Mouse (Mus musculus): ENCODE data around the gene Gm6502. TPM values are rescaled to one million over a fixed set of nuclear protein-coding genes. Genes with fewer than 3 reads are reported as not detected.
"Not testable (repeated sequence)": the region's sequence is repeated elsewhere in the genome, so short reads cannot be mapped to it uniquely, and the experiment has no call there.

Gene Gm6502
- not detected in 2 replicates for polyA plus RNA-seq (2014; fragmentation: Nextera tagmentation; extraction: Ambion mirVana)

- not testable (repeated sequence) for ATAC-seq (ENCODE audit: low FRiP score, low TSS enrichment); H3K27ac ChIP-seq (replicated peaks; ENCODE audit: low read depth, low read length); H3K9me3 ChIP-seq (ENCODE audit: control insufficient read depth, low read length); H3K36me3 ChIP-seq (ENCODE audit: control insufficient read depth, insufficient read depth, low read length); H3K27me3 ChIP-seq (ENCODE audit: control insufficient read depth, insufficient read depth, low read length); H3K4me3 ChIP-seq (replicated peaks; ENCODE audit: low read depth, low read length); H3K4me1 ChIP-seq (ENCODE audit: control insufficient read depth, insufficient read depth, low read length); DNase-seq; H3K9ac ChIP-seq (replicated peaks; ENCODE audit: low read length); H3K4me2 ChIP-seq (ENCODE audit: low read length)
- WGBS: no CpG with 5 or more reads among the region's 2 CpGs
Observed at GRCm38 (mm10) chr5:94314135-94314534, at the start of gene Gm6502. Gene Gm6502, plus strand, starts transcription at chr5:94314435.

GRCm38 (mm10) chr5:94306696-94307095, 7.5 kb upstream of the Gm6502 start, which contains the start of gene A430089I19Rik:
Gene A430089I19Rik, minus strand, starts transcription at chr5:94306796.
- not testable (repeated sequence) for H3K36me3 ChIP-seq (ENCODE audit: control insufficient read depth, insufficient read depth, low read length); H3K9me3 ChIP-seq (ENCODE audit: control insufficient read depth, low read length); H3K9ac ChIP-seq (replicated peaks; ENCODE audit: low read length); H3K27ac ChIP-seq (replicated peaks; ENCODE audit: low read depth, low read length); H3K4me1 ChIP-seq (ENCODE audit: control insufficient read depth, insufficient read depth, low read length); H3K4me2 ChIP-seq (ENCODE audit: low read length); ATAC-seq (ENCODE audit: low FRiP score, low TSS enrichment); H3K27me3 ChIP-seq (ENCODE audit: control insufficient read depth, insufficient read depth, low read length); DNase-seq; H3K4me3 ChIP-seq (replicated peaks; ENCODE audit: low read depth, low read length)
- WGBS: 86% methylated on average over 1 of the region's 1 CpGs

DNA sequence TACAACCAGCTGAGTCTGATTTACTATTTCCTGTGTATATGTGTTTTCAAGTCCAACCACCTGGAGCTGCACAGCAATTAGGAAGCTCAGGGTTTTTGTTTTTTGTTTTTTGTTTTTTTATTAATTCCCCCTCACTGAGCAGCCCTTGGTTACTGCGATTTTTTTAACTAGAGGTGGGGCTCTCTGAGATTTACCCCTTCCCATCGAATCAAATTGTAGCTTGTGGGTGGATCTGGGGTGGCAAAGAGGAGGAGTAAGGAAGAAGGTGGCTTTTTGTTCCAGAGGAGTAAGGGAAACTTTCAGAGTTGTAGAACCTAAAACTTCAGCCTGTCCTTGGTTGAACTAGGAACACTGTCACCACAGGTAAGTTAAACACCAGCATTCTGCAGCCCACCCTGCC, 25.2 kb downstream of the Gm6502 start, which contains the start of gene AA792892:
TSS of gene AA792892 (plus strand) at position 301 of the 400 bp plus-strand sequence.
- H3K4me3 ChIP-seq (replicated peaks; ENCODE audit: low read depth, low read length); H3K36me3 ChIP-seq (ENCODE audit: control insufficient read depth, insufficient read depth, low read length); DNase-seq; H3K4me2 ChIP-seq (ENCODE audit: low read length); H3K4me1 ChIP-seq (ENCODE audit: control insufficient read depth, insufficient read depth, low read length); H3K9me3 ChIP-seq (ENCODE audit: control insufficient read depth, low read length); H3K9ac ChIP-seq (replicated peaks; ENCODE audit: low read length); H3K27me3 ChIP-seq (ENCODE audit: control insufficient read depth, insufficient read depth, low read length); H3K27ac ChIP-seq (replicated peaks; ENCODE audit: low read depth, low read length); ATAC-seq (ENCODE audit: low FRiP score, low TSS enrichment): not testable (repeated sequence)
- WGBS: no CpG with 5 or more reads among the region's 2 CpGs

Other genes starting within 250 kb of the Gm6502 start
- not detected in 2 replicates for gene BC061212, start 243.9 kb upstream of the Gm6502 start, polyA plus RNA-seq (2014; fragmentation: Nextera tagmentation; extraction: Ambion mirVana)
- gene Gm6351, start 238.1 kb upstream of the Gm6502 start, polyA plus RNA-seq (2014; fragmentation: Nextera tagmentation; extraction: Ambion mirVana): not detected in 2 replicates
- gene Gm3106, start 96.4 kb upstream of the Gm6502 start, polyA plus RNA-seq (2014; fragmentation: Nextera tagmentation; extraction: Ambion mirVana): not detected in 2 replicates
- gene A430089I19Rik, start 7.6 kb upstream of the Gm6502 start, polyA plus RNA-seq (2014; fragmentation: Nextera tagmentation; extraction: Ambion mirVana): not detected in 2 replicates
- not detected in 2 replicates for gene AA792892, start 25.3 kb downstream of the Gm6502 start, polyA plus RNA-seq (2014; fragmentation: Nextera tagmentation; extraction: Ambion mirVana)
- gene Gm7682, start 131.3 kb downstream of the Gm6502 start, polyA plus RNA-seq (2014; fragmentation: Nextera tagmentation; extraction: Ambion mirVana): not detected in 2 replicates
- not detected in 2 replicates for gene Gm3139, start 211.9 kb downstream of the Gm6502 start, polyA plus RNA-seq (2014; fragmentation: Nextera tagmentation; extraction: Ambion mirVana)